Mouse (Mus musculus) heart, postnatal 25 days (tissue): ENCODE results near the gene Reep3. TPM values are rescaled to one million over a fixed set of nuclear protein-coding genes. Genes with fewer than 3 reads are reported as not detected.

Experiments used
- total RNA-seq, 2 experiments: library from RNA; stranded (reverse); gene quantifications; 2 replicates each; pipeline ENCODE4 v1.2.3; 2021

Reep3 gene
- total RNA-seq, 2 experiments from 2014 or later, result 21.4 to 22.9 TPM

Other genes starting within 250 kb of the Reep3 start
- 10 to 100 TPM; 38.5 to 40.9 TPM for gene Jmjd1c, start 820 bp downstream of the Reep3 start, total RNA-seq
- 1 to 10 TPM; 6.9 to 8.6 TPM for gene Nrbf2, start 188.4 kb upstream of the Reep3 start, total RNA-seq